Mouse (Mus musculus) liver, adult (tissue): ENCODE measurements around the gene Trak1.

ENCODE experiments used
- GATA4 ChIP-seq: IDR thresholded peaks from 2 replicates; pipeline ENCODE4 v1.6.1; 2014; ENCODE audit warnings: mild to moderate bottlenecking, low read length; ENCODE audit not compliant: insufficient replicate concordance

Gene Trak1

GRCm38 (mm10) chr9:121460527-121460926 lies 163.2 kb downstream of the Trak1 start:
- no peak for TF ChIP-seq GATA4

- TF ChIP-seq GATA4: no peak
Observed at GRCm38 (mm10) chr9:121467460-121467859, 170.2 kb downstream of the Trak1 start.

- TF ChIP-seq GATA4: no peak
Observed at GRCm38 (mm10) chr9:121469711-121470110, 172.4 kb downstream of the Trak1 start.

GRCm38 (mm10) chr9:121474771-121475170 lies 177.5 kb downstream of the Trak1 start:
- no peak for TF ChIP-seq GATA4

GRCm38 (mm10) chr9:121475488-121476452 lies 178.5 kb downstream of the Trak1 start:
- TF ChIP-seq GATA4: no peak

- no peak; the same call in 1 of the 2 replicates for TF ChIP-seq GATA4
Observed at GRCm38 (mm10) chr9:121477305-121477911, 180.1 kb downstream of the Trak1 start.

GRCm38 (mm10) chr9:121479453-121479852 lies 182.2 kb downstream of the Trak1 start:
- TF ChIP-seq GATA4: no peak

- no peak for TF ChIP-seq GATA4
Observed at GRCm38 (mm10) chr9:121487216-121487615, 189.9 kb downstream of the Trak1 start.

GRCm38 (mm10) chr9:121491592-121492240 lies 194.4 kb downstream of the Trak1 start:
- TF ChIP-seq GATA4: no peak

GRCm38 (mm10) chr9:121494006-121494767 lies 196.9 kb downstream of the Trak1 start:
- no peak for TF ChIP-seq GATA4

- no peak for TF ChIP-seq GATA4
Observed at GRCm38 (mm10) chr9:121495529-121495928, 198.2 kb downstream of the Trak1 start, which contains the start of gene Cck. Gene Cck (minus strand): TSS chr9:121495694.

GRCm38 (mm10) chr9:121496102-121496501 lies 198.8 kb downstream of the Trak1 start:
- no peak for TF ChIP-seq GATA4

- TF ChIP-seq GATA4: no peak
Observed at GRCm38 (mm10) chr9:121505346-121505745, 208.0 kb downstream of the Trak1 start.

- TF ChIP-seq GATA4: no peak
Observed at GRCm38 (mm10) chr9:121506478-121507180, 209.3 kb downstream of the Trak1 start.
